Mouse (Mus musculus) erythroblast, adult 5-6 weeks (primary cell): Measurements from ENCODE around the gene Axin1. TPM values are rescaled to one million over a fixed set of nuclear protein-coding genes. Genes with fewer than 3 reads are reported as not detected.

ENCODE experiments used
- ATAC-seq: replicated peaks from 2 replicates; pipeline ENCODE4 v1.8.0; 2016; ENCODE audit warnings: moderate number of reproducible peaks, mild to moderate bottlenecking, moderate TSS enrichment, inconsistent platforms; ENCODE audit not compliant: poor library complexity, low FRiP score, severe bottlenecking
- total RNA-seq, 2 experiments: library from RNA; stranded (forward) in 1 of 2; stranded (reverse) in 1 of 2; fragments of 150-400 nt in 1 of 2; fragments of 200-764, 138-1000 nt in 1 of 2; gene quantifications; 2 replicates each; pipeline versions ENCODE4 v1.2.3 to v1.2.4; 2015 to 2017; ENCODE audit warnings: low replicate concordance in 2 of 2

Gene Axin1
- total RNA-seq, 2 experiments from 2014 or later: 6.3 to 29.1 TPM

- ATAC-seq: no peak
Observed at GRCm38 (mm10) chr17:26231156-26231555, 92.7 kb downstream of the Axin1 start.

GRCm38 (mm10) chr17:26232863-26233262, 94.4 kb downstream of the Axin1 start:
- 0 out of 2 replicates have a peak, but pooled peaks have one; percentile 58 for ATAC-seq

- ATAC-seq: no peak
Observed at GRCm38 (mm10) chr17:26234386-26234785, 95.9 kb downstream of the Axin1 start.

- no peak for ATAC-seq
Observed at GRCm38 (mm10) chr17:26235077-26235815, 96.8 kb downstream of the Axin1 start.

GRCm38 (mm10) chr17:26237667-26238066, 99.2 kb downstream of the Axin1 start:
- ATAC-seq: no peak

- no peak for ATAC-seq
Observed at GRCm38 (mm10) chr17:26239551-26239950, 101.1 kb downstream of the Axin1 start.

GRCm38 (mm10) chr17:26240120-26240790, 101.8 kb downstream of the Axin1 start:
- ATAC-seq: no peak

GRCm38 (mm10) chr17:26240990-26241389, 102.5 kb downstream of the Axin1 start:
- no peak for ATAC-seq

GRCm38 (mm10) chr17:26243471-26244100, 105.1 kb downstream of the Axin1 start:
- ATAC-seq: peak; percentile 61

GRCm38 (mm10) chr17:26244101-26244841, 105.8 kb downstream of the Axin1 start, which contains the start of gene Fam234a:
TSS of gene Fam234a (minus strand) at chr17:26244242.
- ATAC-seq: peak; percentile 91

Other genes starting within 250 kb of the Axin1 start
- gene Rab40c, start 219.0 kb upstream of the Axin1 start, total RNA-seq (2015; ENCODE audit: low replicate concordance): 2.3 and 6.7 TPM in 2 replicates
- gene Rab40c, start 219.0 kb upstream of the Axin1 start, total RNA-seq (2017; ENCODE audit: low replicate concordance): 1.2 and 1.5 TPM in 2 replicates
- 1,336 and 1,664 TPM in 2 replicates for gene Pigq, start 193.8 kb upstream of the Axin1 start, total RNA-seq (2015; ENCODE audit: low replicate concordance)
- 1,480 and 1,728 TPM in 2 replicates for gene Pigq, start 193.8 kb upstream of the Axin1 start, total RNA-seq (2017; ENCODE audit: low replicate concordance)
- 49.2 and 66.7 TPM in 2 replicates for gene Nhlrc4, start 193.7 kb upstream of the Axin1 start, total RNA-seq (2015; ENCODE audit: low replicate concordance)
- 40.7 and 62.0 TPM in 2 replicates for gene Nhlrc4, start 193.7 kb upstream of the Axin1 start, total RNA-seq (2017; ENCODE audit: low replicate concordance)
- not detected in 2 replicates for gene A930017K11Rik, start 186.1 kb upstream of the Axin1 start, total RNA-seq (2015; ENCODE audit: low replicate concordance)
- gene A930017K11Rik, start 186.1 kb upstream of the Axin1 start, total RNA-seq (2017; ENCODE audit: low replicate concordance): not detected in 2 replicates
- gene Capn15, start 152.9 kb upstream of the Axin1 start, total RNA-seq (2015; ENCODE audit: low replicate concordance): 1.2 and 1.5 TPM in 2 replicates
- gene Capn15, start 152.9 kb upstream of the Axin1 start, total RNA-seq (2017; ENCODE audit: low replicate concordance): 1.4 and 2.4 TPM in 2 replicates
- not detected in 2 replicates for gene Rab11fip3, start 69.1 kb upstream of the Axin1 start, total RNA-seq (2015; ENCODE audit: low replicate concordance)
- gene Rab11fip3, start 69.1 kb upstream of the Axin1 start, total RNA-seq (2017; ENCODE audit: low replicate concordance): 0.17 and 0.42 TPM in 2 replicates
- gene Decr2, start 48.4 kb upstream of the Axin1 start, total RNA-seq (2015; ENCODE audit: low replicate concordance): 3.1 TPM in 1 of 2 replicates, not detected in the other
- gene Decr2, start 48.4 kb upstream of the Axin1 start, total RNA-seq (2017; ENCODE audit: low replicate concordance): 0.42 and 3.2 TPM in 2 replicates
- 10.0 and 15.9 TPM in 2 replicates for gene Nme4, start 43.1 kb upstream of the Axin1 start, total RNA-seq (2015; ENCODE audit: low replicate concordance)
- 4.2 and 5.2 TPM in 2 replicates for gene Nme4, start 43.1 kb upstream of the Axin1 start, total RNA-seq (2017; ENCODE audit: low replicate concordance)
- 9.6 and 13.2 TPM in 2 replicates for gene Tmem8, start 25.4 kb upstream of the Axin1 start, total RNA-seq (2015; ENCODE audit: low replicate concordance)
- 4.3 and 5.0 TPM in 2 replicates for gene Tmem8, start 25.4 kb upstream of the Axin1 start, total RNA-seq (2017; ENCODE audit: low replicate concordance)
- 21.7 and 22.6 TPM in 2 replicates for gene Mrpl28, start 15.2 kb upstream of the Axin1 start, total RNA-seq (2015; ENCODE audit: low replicate concordance)
- gene Mrpl28, start 15.2 kb upstream of the Axin1 start, total RNA-seq (2017; ENCODE audit: low replicate concordance): 10.1 and 11.0 TPM in 2 replicates
- 6.5 TPM in 1 of 2 replicates, not detected in the other for gene Pdia2, start 60.4 kb downstream of the Axin1 start, total RNA-seq (2015; ENCODE audit: low replicate concordance)
- gene Pdia2, start 60.4 kb downstream of the Axin1 start, total RNA-seq (2017; ENCODE audit: low replicate concordance): 0.56 and 5.1 TPM in 2 replicates
- gene Rgs11, start 64.3 kb downstream of the Axin1 start, total RNA-seq (2015; ENCODE audit: low replicate concordance): not detected in 2 replicates
- 1.7 TPM in 1 of 2 replicates, not detected in the other for gene Rgs11, start 64.3 kb downstream of the Axin1 start, total RNA-seq (2017; ENCODE audit: low replicate concordance)
- gene Arhgdig, start 69.1 kb downstream of the Axin1 start, total RNA-seq (2015; ENCODE audit: low replicate concordance): not detected in 2 replicates
- not detected in 2 replicates for gene Arhgdig, start 69.1 kb downstream of the Axin1 start, total RNA-seq (2017; ENCODE audit: low replicate concordance)
- gene Fam234a, start 105.6 kb downstream of the Axin1 start, total RNA-seq (2015; ENCODE audit: low replicate concordance): 2.3 and 4.2 TPM in 2 replicates
- 2.4 and 4.8 TPM in 2 replicates for gene Fam234a, start 105.6 kb downstream of the Axin1 start, total RNA-seq (2017; ENCODE audit: low replicate concordance)
- 11.7 and 16.3 TPM in 2 replicates for gene Luc7l, start 114.2 kb downstream of the Axin1 start, total RNA-seq (2015; ENCODE audit: low replicate concordance)
- gene Luc7l, start 114.2 kb downstream of the Axin1 start, total RNA-seq (2017; ENCODE audit: low replicate concordance): 18.1 and 27.2 TPM in 2 replicates